Mouse (Mus musculus) R1 (cell line): Measurements from ENCODE around the gene Six2.

Experiments
- DNase-seq: peaks from one replicate; pipeline ENCODE4 v3.0.0-alpha.2; 2018; ENCODE audit warnings: low read depth, low spot score

Gene Six2

GRCm38 (mm10) chr17:85664202-85664601 is 23.9 kb downstream of the Six2 start:
- no peak for DNase-seq

GRCm38 (mm10) chr17:85661521-85661920 is 26.6 kb downstream of the Six2 start:
- DNase-seq, result no peak

- no peak for DNase-seq
These were observed 28.1 kb downstream of the Six2 start for GRCm38 (mm10) chr17:85660016-85660415.

- DNase-seq, result peak; percentile 88
These were observed 42.1 kb downstream of the Six2 start for GRCm38 (mm10) chr17:85645718-85646665.

- no peak for DNase-seq
These were observed 42.8 kb downstream of the Six2 start for GRCm38 (mm10) chr17:85645312-85645711.

GRCm38 (mm10) chr17:85637876-85638275 is 50.2 kb downstream of the Six2 start:
- peak; percentile 56 for DNase-seq
